Mouse (Mus musculus): ENCODE data around the gene Jtb.
A peak's percentile ranks its signal among the peaks of the same experiment; 100 is the strongest.

Jtb gene

GRCm38 (mm10) chr3:90231507-90232333 lies at the start of gene Jtb:
Gene Jtb, plus strand, starts transcription at chr3:90231597.
- peak; percentile 74 for DNase-seq (ENCODE audit: low spot score)

- DNase-seq (ENCODE audit: low spot score), result no peak
Observed at GRCm38 (mm10) chr3:90183581-90183980, 47.8 kb upstream of the Jtb start.

- no peak for DNase-seq (ENCODE audit: low spot score)
Observed at GRCm38 (mm10) chr3:90190859-90191510, 40.4 kb upstream of the Jtb start.

- DNase-seq (ENCODE audit: low spot score), result no peak
Observed at GRCm38 (mm10) chr3:90194759-90195158, 36.6 kb upstream of the Jtb start.

- no peak for DNase-seq (ENCODE audit: low spot score)
Observed at GRCm38 (mm10) chr3:90195644-90196043, 35.8 kb upstream of the Jtb start.

GRCm38 (mm10) chr3:90197548-90197947 lies 33.8 kb upstream of the Jtb start:
- no peak for DNase-seq (ENCODE audit: low spot score)

- no peak for DNase-seq (ENCODE audit: low spot score)
Observed at GRCm38 (mm10) chr3:90202884-90203283, 28.5 kb upstream of the Jtb start.

GRCm38 (mm10) chr3:90203619-90204018 lies 27.8 kb upstream of the Jtb start:
- no peak for DNase-seq (ENCODE audit: low spot score)

GRCm38 (mm10) chr3:90204582-90204981 lies 26.8 kb upstream of the Jtb start:
- DNase-seq (ENCODE audit: low spot score), result no peak

GRCm38 (mm10) chr3:90208662-90209061 lies 22.7 kb upstream of the Jtb start:
- no peak for DNase-seq (ENCODE audit: low spot score)

GRCm38 (mm10) chr3:90209908-90210566 lies 21.4 kb upstream of the Jtb start:
- no peak for DNase-seq (ENCODE audit: low spot score)

GRCm38 (mm10) chr3:90211475-90212398 lies 19.7 kb upstream of the Jtb start:
- DNase-seq (ENCODE audit: low spot score), result no peak

GRCm38 (mm10) chr3:90212723-90213122 lies 18.7 kb upstream of the Jtb start:
- no peak for DNase-seq (ENCODE audit: low spot score)

GRCm38 (mm10) chr3:90213377-90213866 lies 18.0 kb upstream of the Jtb start, which contains the start of the genes Rps27 and Rab13:
Gene Rps27, minus strand, starts transcription at chr3:90213651.
Gene Rab13, plus strand, starts transcription at chr3:90213695.
- peak; percentile 33 for DNase-seq (ENCODE audit: low spot score)

- DNase-seq (ENCODE audit: low spot score), result no peak
Observed at GRCm38 (mm10) chr3:90213956-90214684, 17.3 kb upstream of the Jtb start.

- DNase-seq (ENCODE audit: low spot score), result no peak
Observed at GRCm38 (mm10) chr3:90215825-90216380, 15.5 kb upstream of the Jtb start.

- DNase-seq (ENCODE audit: low spot score), result no peak
Observed at GRCm38 (mm10) chr3:90220088-90220487, 11.3 kb upstream of the Jtb start.

GRCm38 (mm10) chr3:90220531-90220951 lies 10.9 kb upstream of the Jtb start:
- peak; percentile 54 for DNase-seq (ENCODE audit: low spot score)

- no peak for DNase-seq (ENCODE audit: low spot score)
Observed at GRCm38 (mm10) chr3:90221123-90221522, 10.3 kb upstream of the Jtb start.

GRCm38 (mm10) chr3:90222455-90222854 lies 8.9 kb upstream of the Jtb start:
- DNase-seq (ENCODE audit: low spot score), result no peak
